Mouse (Mus musculus): ENCODE results near the gene Dvl1. TPM values are rescaled to one million over a fixed set of nuclear protein-coding genes. Genes with fewer than 3 reads are reported as not detected.

Gene Dvl1
- total and polyA plus RNA-seq, 3 experiments, result 23.9 to 55.1 (median 25.8) TPM

DNA sequence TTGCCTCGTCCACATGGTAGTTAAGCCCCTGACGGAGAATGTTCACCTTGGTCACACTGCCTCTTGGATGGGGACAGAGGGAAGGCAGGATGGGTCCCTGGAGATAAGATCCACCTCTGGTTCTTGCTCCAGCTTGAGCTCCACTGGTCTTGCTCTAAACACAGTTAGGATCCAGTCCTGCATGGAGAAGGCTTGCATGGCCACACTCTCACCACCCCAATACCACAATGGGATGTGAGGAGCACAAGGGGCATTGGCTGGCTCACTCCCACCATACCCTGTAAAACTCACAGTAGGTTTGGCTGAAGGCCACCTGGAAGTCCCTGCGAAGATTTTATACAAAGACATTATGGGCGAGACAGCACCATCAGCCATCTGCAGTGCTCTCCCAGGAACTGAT, 61.5 kb downstream of the Dvl1 start:
- H3K4me2 ChIP-seq (ENCODE audit: insufficient read depth, low read depth, poor library complexity, severe bottlenecking), result no peak overlapping the region
- H3K36me3 ChIP-seq (replicated peaks in 1 of 2; ENCODE audit: control insufficient read depth in 1 of 2, insufficient read depth in 1 of 2, low read length in 1 of 2), result peaks cover 10 to 41% of the 10 kb centered on the region in 2 experiments
- in situ Hi-C loops (cut with MboI; ENCODE audit: low pct_ligation_motif_present, low pct_unique_long_range_greater_than_20kb, low sequenced_read_pairs), result no loop called here
- 0 out of 4 replicates have a peak, but pooled peaks cover 0 to 2% of the 10 kb centered on the region in 2 experiments for H3K4me1 ChIP-seq (ENCODE audit: control insufficient read depth in 1 of 2, insufficient read depth in 2 of 2)
- no peaks in the 10 kb centered on the region for H3K79me2 ChIP-seq (replicated peaks; ENCODE audit: control insufficient read depth, extremely low read depth, insufficient read depth, poor library complexity, severe bottlenecking)
- H3K9me3 ChIP-seq (replicated peaks; ENCODE audit: low read length), result no peaks in the 10 kb centered on the region
- TF ChIP-seq NRF1 (IDR thresholded peaks at IDR 0.05; ENCODE audit: low read depth, low read length), result no peak
- TF ChIP-seq JUN (IDR thresholded peaks at IDR 0.05; ENCODE audit: insufficient read depth, low read depth, low read length), result no peak
- no peak for TF ChIP-seq MAZ (IDR thresholded peaks at IDR 0.05; ENCODE audit: low read depth, low read length)
- TF ChIP-seq MYC (IDR thresholded peaks at IDR 0.05; ENCODE audit: low read depth, low read length), result no peak
- no peak for TF ChIP-seq EP300 (IDR thresholded peaks at IDR 0.05; ENCODE audit: low read length)
- TF ChIP-seq BHLHE40 (IDR thresholded peaks at IDR 0.05; ENCODE audit: low read depth, low read length), result no peak
- TF ChIP-seq E2F4 (IDR thresholded peaks at IDR 0.05; ENCODE audit: insufficient replicate concordance, low read depth, low read length), result no peak
- TF ChIP-seq POLR2A (IDR thresholded peaks at IDR 0.05; ENCODE audit: low read depth, low read length), result no peak
- TF ChIP-seq POLR2AphosphoS2 (IDR thresholded peaks at IDR 0.05; ENCODE audit: low read depth, low read length), result no peak
- no peak for TF ChIP-seq RCOR1 (conservative IDR thresholded peaks at IDR 0.05; ENCODE audit: low read depth, low read length)
- no peak for TF ChIP-seq KAT2A (IDR thresholded peaks at IDR 0.05; ENCODE audit: insufficient replicate concordance, low read length)
- no peak for TF ChIP-seq GABPA (IDR thresholded peaks at IDR 0.05; ENCODE audit: insufficient replicate concordance, low read depth, low read length)
- TF ChIP-seq MEF2A (IDR thresholded peaks at IDR 0.05; ENCODE audit: borderline replicate concordance, low read depth, low read length), result no peak
- no peak for TF ChIP-seq MAX (IDR thresholded peaks at IDR 0.05; ENCODE audit: low read length)
- no peak for TF ChIP-seq SIN3A (IDR thresholded peaks at IDR 0.05; ENCODE audit: low read length)
- TF ChIP-seq ZKSCAN1 (IDR thresholded peaks at IDR 0.05; ENCODE audit: borderline replicate concordance, low read depth, low read length), result no peak
- no peak for TF ChIP-seq ZC3H11A (IDR thresholded peaks at IDR 0.05; ENCODE audit: low read depth, low read length)
- no peak for TF ChIP-seq CHD1 (IDR thresholded peaks at IDR 0.05; ENCODE audit: low read depth, low read length)
- no peak for TF ChIP-seq ZNF384 (IDR thresholded peaks at IDR 0.05; ENCODE audit: low read depth, low read length)
- no peak for TF ChIP-seq NELFE (IDR thresholded peaks at IDR 0.05; ENCODE audit: low read depth, low read length)
- H3K9ac ChIP-seq (ENCODE audit: insufficient read depth, low read depth), result no peak overlapping the region
- dilution Hi-C loops (cut with MboI; ENCODE audit: extremely low pct_ligation_motif_present, extremely low pct_unique_long_range_greater_than_20kb, low sequenced_read_pairs), result no loop called here
- no peak for DNase-seq (ENCODE audit: extremely low read depth)
- H3K27me3 ChIP-seq (replicated peaks), result no peaks in the 10 kb centered on the region
- no peak overlapping the region for H3K4me3 ChIP-seq (replicated peaks in 1 of 3; ENCODE audit: low read depth in 2 of 3, low read length in 2 of 3, poor library complexity in 1 of 3)
- no peak overlapping the region for H3K27ac ChIP-seq (ENCODE audit: insufficient read depth, low read depth)

Other genes starting within 250 kb of the Dvl1 start
Only the 20 nearest of the 28 such genes appear.
- gene Fndc10, start 153.1 kb upstream of the Dvl1 start, total RNA-seq (2012; rRNA removed), result 2.4 and 3.2 TPM in 2 replicates
- gene Fndc10, start 153.1 kb upstream of the Dvl1 start, total RNA-seq (2014; rRNA removed), result 0.96 and 1.7 TPM in 2 replicates
- gene Fndc10, start 153.1 kb upstream of the Dvl1 start, polyA plus RNA-seq (2012; ENCODE audit: insufficient read length, low read depth), result 1.3 and 1.4 TPM in 2 replicates
- 169 and 172 TPM in 2 replicates for gene Ssu72, start 142.6 kb upstream of the Dvl1 start, total RNA-seq (2012; rRNA removed)
- gene Ssu72, start 142.6 kb upstream of the Dvl1 start, total RNA-seq (2014; rRNA removed), result 245 TPM in 2 replicates
- gene Ssu72, start 142.6 kb upstream of the Dvl1 start, polyA plus RNA-seq (2012; ENCODE audit: insufficient read length, low read depth), result 140 and 160 TPM in 2 replicates
- gene Tmem240, start 112.6 kb upstream of the Dvl1 start, total RNA-seq (2012; rRNA removed), result 0.34 and 0.38 TPM in 2 replicates
- not detected in 2 replicates for gene Tmem240, start 112.6 kb upstream of the Dvl1 start, total RNA-seq (2014; rRNA removed)
- gene Tmem240, start 112.6 kb upstream of the Dvl1 start, polyA plus RNA-seq (2012; ENCODE audit: insufficient read length, low read depth), result 0.11 and 0.14 TPM in 2 replicates
- gene Atad3a, start 86.3 kb upstream of the Dvl1 start, total RNA-seq (2012; rRNA removed), result 154 and 175 TPM in 2 replicates
- 133 and 135 TPM in 2 replicates for gene Atad3a, start 86.3 kb upstream of the Dvl1 start, total RNA-seq (2014; rRNA removed)
- gene Atad3a, start 86.3 kb upstream of the Dvl1 start, polyA plus RNA-seq (2012; ENCODE audit: insufficient read length, low read depth), result 182 and 216 TPM in 2 replicates
- gene Vwa1, start 72.7 kb upstream of the Dvl1 start, total RNA-seq (2012; rRNA removed), result 1.2 and 1.8 TPM in 2 replicates
- gene Vwa1, start 72.7 kb upstream of the Dvl1 start, total RNA-seq (2014; rRNA removed), result 0.12 and 0.15 TPM in 2 replicates
- gene Vwa1, start 72.7 kb upstream of the Dvl1 start, polyA plus RNA-seq (2012; ENCODE audit: insufficient read length, low read depth), result 0.12 and 0.13 TPM in 2 replicates
- gene Tmem88b, start 61.5 kb upstream of the Dvl1 start, total RNA-seq (2012; rRNA removed), result 0.04 TPM in 2 replicates
- not detected in 2 replicates for gene Tmem88b, start 61.5 kb upstream of the Dvl1 start, total RNA-seq (2014; rRNA removed)
- gene Tmem88b, start 61.5 kb upstream of the Dvl1 start, polyA plus RNA-seq (2012; ENCODE audit: insufficient read length, low read depth), result not detected in 2 replicates
- not detected in 2 replicates for gene Ankrd65, start 57.0 kb upstream of the Dvl1 start, total RNA-seq (2012; rRNA removed)
- gene Ankrd65, start 57.0 kb upstream of the Dvl1 start, total RNA-seq (2014; rRNA removed), result not detected in 2 replicates
- gene Ankrd65, start 57.0 kb upstream of the Dvl1 start, polyA plus RNA-seq (2012; ENCODE audit: insufficient read length, low read depth), result not detected in 2 replicates
- gene Mrpl20, start 44.5 kb upstream of the Dvl1 start, total RNA-seq (2012; rRNA removed), result 146 and 238 TPM in 2 replicates
- 230 and 244 TPM in 2 replicates for gene Mrpl20, start 44.5 kb upstream of the Dvl1 start, total RNA-seq (2014; rRNA removed)
- 193 and 212 TPM in 2 replicates for gene Mrpl20, start 44.5 kb upstream of the Dvl1 start, polyA plus RNA-seq (2012; ENCODE audit: insufficient read length, low read depth)
- 63.0 and 63.7 TPM in 2 replicates for gene Ccnl2, start 34.9 kb upstream of the Dvl1 start, total RNA-seq (2012; rRNA removed)
- gene Ccnl2, start 34.9 kb upstream of the Dvl1 start, total RNA-seq (2014; rRNA removed), result 67.7 and 79.7 TPM in 2 replicates
- gene Ccnl2, start 34.9 kb upstream of the Dvl1 start, polyA plus RNA-seq (2012; ENCODE audit: insufficient read length, low read depth), result 59.6 and 64.8 TPM in 2 replicates
- 142 and 149 TPM in 2 replicates for gene Aurkaip1, start 16.1 kb upstream of the Dvl1 start, total RNA-seq (2012; rRNA removed)
- gene Aurkaip1, start 16.1 kb upstream of the Dvl1 start, total RNA-seq (2014; rRNA removed), result 162 and 182 TPM in 2 replicates
- 138 and 141 TPM in 2 replicates for gene Aurkaip1, start 16.1 kb upstream of the Dvl1 start, polyA plus RNA-seq (2012; ENCODE audit: insufficient read length, low read depth)
- gene Mxra8, start 7.7 kb upstream of the Dvl1 start, total RNA-seq (2012; rRNA removed), result 17.2 and 24.0 TPM in 2 replicates
- gene Mxra8, start 7.7 kb upstream of the Dvl1 start, total RNA-seq (2014; rRNA removed), result 8.8 and 10.8 TPM in 2 replicates
- gene Mxra8, start 7.7 kb upstream of the Dvl1 start, polyA plus RNA-seq (2012; ENCODE audit: insufficient read length, low read depth), result 10.8 and 12.4 TPM in 2 replicates
- 0.63 and 0.89 TPM in 2 replicates for gene Tas1r3, start 16.0 kb downstream of the Dvl1 start, total RNA-seq (2012; rRNA removed)
- gene Tas1r3, start 16.0 kb downstream of the Dvl1 start, total RNA-seq (2014; rRNA removed), result 0.09 and 0.15 TPM in 2 replicates
- gene Tas1r3, start 16.0 kb downstream of the Dvl1 start, polyA plus RNA-seq (2012; ENCODE audit: insufficient read length, low read depth), result 0.34 and 0.47 TPM in 2 replicates
- 12.1 and 16.2 TPM in 2 replicates for gene Cptp, start 22.0 kb downstream of the Dvl1 start, total RNA-seq (2012; rRNA removed)
- 8.0 and 9.0 TPM in 2 replicates for gene Cptp, start 22.0 kb downstream of the Dvl1 start, total RNA-seq (2014; rRNA removed)
- gene Cptp, start 22.0 kb downstream of the Dvl1 start, polyA plus RNA-seq (2012; ENCODE audit: insufficient read length, low read depth), result 15.5 and 16.5 TPM in 2 replicates
- 97.6 and 103 TPM in 2 replicates for gene Ints11, start 22.1 kb downstream of the Dvl1 start, total RNA-seq (2012; rRNA removed)
- 83.9 and 88.9 TPM in 2 replicates for gene Ints11, start 22.1 kb downstream of the Dvl1 start, total RNA-seq (2014; rRNA removed)
- gene Ints11, start 22.1 kb downstream of the Dvl1 start, polyA plus RNA-seq (2012; ENCODE audit: insufficient read length, low read depth), result 72.5 and 77.1 TPM in 2 replicates
- 45.7 and 61.4 TPM in 2 replicates for gene Pusl1, start 44.4 kb downstream of the Dvl1 start, total RNA-seq (2012; rRNA removed)
- gene Pusl1, start 44.4 kb downstream of the Dvl1 start, total RNA-seq (2014; rRNA removed), result 32.1 and 38.0 TPM in 2 replicates
- gene Pusl1, start 44.4 kb downstream of the Dvl1 start, polyA plus RNA-seq (2012; ENCODE audit: insufficient read length, low read depth), result 29.5 and 37.5 TPM in 2 replicates
- gene Acap3, start 44.4 kb downstream of the Dvl1 start, total RNA-seq (2012; rRNA removed), result 10.7 and 13.1 TPM in 2 replicates
- gene Acap3, start 44.4 kb downstream of the Dvl1 start, total RNA-seq (2014; rRNA removed), result 4.2 and 4.3 TPM in 2 replicates
- gene Acap3, start 44.4 kb downstream of the Dvl1 start, polyA plus RNA-seq (2012; ENCODE audit: insufficient read length, low read depth), result 10.5 and 13.4 TPM in 2 replicates
- 73.5 and 112 TPM in 2 replicates for gene Ube2j2, start 96.4 kb downstream of the Dvl1 start, total RNA-seq (2012; rRNA removed)
- 137 and 145 TPM in 2 replicates for gene Ube2j2, start 96.4 kb downstream of the Dvl1 start, total RNA-seq (2014; rRNA removed)
- gene Ube2j2, start 96.4 kb downstream of the Dvl1 start, polyA plus RNA-seq (2012; ENCODE audit: insufficient read length, low read depth), result 144 and 150 TPM in 2 replicates
- 21.0 and 21.1 TPM in 2 replicates for gene C1qtnf12, start 114.9 kb downstream of the Dvl1 start, total RNA-seq (2012; rRNA removed)
- gene C1qtnf12, start 114.9 kb downstream of the Dvl1 start, total RNA-seq (2014; rRNA removed), result 24.5 and 25.3 TPM in 2 replicates
- 25.0 and 27.6 TPM in 2 replicates for gene C1qtnf12, start 114.9 kb downstream of the Dvl1 start, polyA plus RNA-seq (2012; ENCODE audit: insufficient read length, low read depth)
- gene B3galt6, start 145.2 kb downstream of the Dvl1 start, total RNA-seq (2012; rRNA removed), result 10.1 and 11.3 TPM in 2 replicates
- 8.6 and 9.9 TPM in 2 replicates for gene B3galt6, start 145.2 kb downstream of the Dvl1 start, total RNA-seq (2014; rRNA removed)
- 3.1 and 3.4 TPM in 2 replicates for gene B3galt6, start 145.2 kb downstream of the Dvl1 start, polyA plus RNA-seq (2012; ENCODE audit: insufficient read length, low read depth)
- gene Sdf4, start 145.5 kb downstream of the Dvl1 start, total RNA-seq (2012; rRNA removed), result 193 and 211 TPM in 2 replicates
- gene Sdf4, start 145.5 kb downstream of the Dvl1 start, total RNA-seq (2014; rRNA removed), result 210 and 227 TPM in 2 replicates
- gene Sdf4, start 145.5 kb downstream of the Dvl1 start, polyA plus RNA-seq (2012; ENCODE audit: insufficient read length, low read depth), result 167 and 193 TPM in 2 replicates

Measured in CH12.LX (cell line).